Mouse (Mus musculus) CH12.LX (cell line): Measurements from ENCODE around the gene Gsta4. TPM values are rescaled to one million over a fixed set of nuclear protein-coding genes. Genes with fewer than 3 reads are reported as not detected.
"Not testable (repeated sequence)": the region's sequence is repeated elsewhere in the genome, so short reads cannot be mapped to it uniquely, and the experiment has no call there.

Source experiments
- DNase-seq: peaks from one replicate; pipeline ENCODE4 v3.0.0-alpha.2; 2013; ENCODE audit errors: extremely low read depth
- H3K27ac ChIP-seq: 2 replicates; pipeline ENCODE4 v1.5.1; 2012; ENCODE audit warnings: low read depth, mild to moderate bottlenecking, control low read depth, moderate library complexity; ENCODE audit not compliant: insufficient read depth
- H3K27me3 ChIP-seq: replicated peaks from 2 replicates; pipeline ENCODE3; 2012; ENCODE audit warnings: inconsistent platforms
- H3K36me3 ChIP-seq, 2 experiments: replicated peaks in 1 of 2; 2 replicates each; pipeline versions ENCODE3 to v1.6.1; 2012; ENCODE audit warnings: inconsistent platforms in 1 of 2, low read length in 1 of 2, mild to moderate bottlenecking in 1 of 2, mixed read lengths in 1 of 2, moderate library complexity in 1 of 2; ENCODE audit not compliant: control insufficient read depth in 1 of 2, insufficient read depth in 1 of 2
- H3K4me1 ChIP-seq, 2 experiments: 2 replicates each; pipeline ENCODE4 v1.6.1; 2012; ENCODE audit warnings: inconsistent platforms in 1 of 2, moderate library complexity in 1 of 2; ENCODE audit not compliant: insufficient read depth in 2 of 2, control insufficient read depth in 1 of 2
- H3K4me2 ChIP-seq: 2 replicates; pipeline ENCODE4 v1.6.1; 2012; ENCODE audit warnings: low read depth, mild to moderate bottlenecking, control low read depth; ENCODE audit not compliant: poor library complexity, insufficient read depth, severe bottlenecking
- H3K4me3 ChIP-seq, 3 experiments: fragments of 150-350 bp in 1 of 3; sonication (generic) in 1 of 3; replicated peaks in 1 of 3; 2 replicates each; pipeline versions ENCODE3 to v1.5.1; 2011 to 2012; ENCODE audit warnings: low read depth in 2 of 3, low read length in 2 of 3, mild to moderate bottlenecking in 2 of 3, moderate library complexity in 2 of 3, control low read depth in 1 of 3, improper control_type of control experiment in 1 of 3, inconsistent platforms in 1 of 3, mixed read lengths in 1 of 3; ENCODE audit not compliant: poor library complexity in 1 of 3
- H3K79me2 ChIP-seq: replicated peaks from 2 replicates; pipeline ENCODE4 v1.6.1; 2012; ENCODE audit warnings: mild to moderate bottlenecking, moderate library complexity; ENCODE audit not compliant: control insufficient read depth, poor library complexity, insufficient read depth, severe bottlenecking; ENCODE audit errors: extremely low read depth
- H3K9ac ChIP-seq: 2 replicates; pipeline ENCODE4 v1.6.1; 2012; ENCODE audit warnings: low read depth, mild to moderate bottlenecking, control low read depth, moderate library complexity; ENCODE audit not compliant: insufficient read depth
- H3K9me3 ChIP-seq: replicated peaks from 2 replicates; pipeline ENCODE3; 2012; ENCODE audit warnings: low read length, inconsistent platforms, mixed read lengths
- ELF1 ChIP-seq: IDR thresholded peaks from 2 replicates; pipeline ENCODE4 v1.6.1; 2014; ENCODE audit warnings: low read depth, mild to moderate bottlenecking, inconsistent platforms, low read length, improper control_type of control experiment
- ETS1 ChIP-seq: conservative IDR thresholded peaks from 2 replicates; pipeline ENCODE4 v1.6.1; 2012; ENCODE audit warnings: low read depth, mild to moderate bottlenecking, inconsistent platforms, low read length, improper control_type of control experiment, moderate library complexity
- HCFC1 ChIP-seq: IDR thresholded peaks from 2 replicates; pipeline ENCODE4 v1.6.1; 2012; ENCODE audit warnings: low read depth, mild to moderate bottlenecking, inconsistent platforms, low read length, improper control_type of control experiment
- IRF4 ChIP-seq: IDR thresholded peaks from 2 replicates; pipeline ENCODE4 v1.6.1; 2014; ENCODE audit warnings: low read depth, mild to moderate bottlenecking, inconsistent platforms, low read length, improper control_type of control experiment
- JUND ChIP-seq: conservative IDR thresholded peaks from 2 replicates; pipeline ENCODE4 v1.6.1; 2011; ENCODE audit warnings: low read depth, low read length, improper control_type of control experiment
- KAT2A ChIP-seq: IDR thresholded peaks from 2 replicates; pipeline ENCODE4 v1.6.1; 2012; ENCODE audit warnings: low read length, improper control_type of control experiment, inconsistent platforms; ENCODE audit not compliant: insufficient replicate concordance
- MAX ChIP-seq: IDR thresholded peaks from 2 replicates; pipeline ENCODE4 v1.6.1; 2011; ENCODE audit warnings: low read length, improper control_type of control experiment
- MAZ ChIP-seq: IDR thresholded peaks from 2 replicates; pipeline ENCODE4 v1.6.1; 2012; ENCODE audit warnings: low read depth, mild to moderate bottlenecking, inconsistent platforms, low read length, improper control_type of control experiment, moderate library complexity
- MXI1 ChIP-seq: IDR thresholded peaks from 2 replicates; pipeline ENCODE4 v1.6.1; 2011; ENCODE audit warnings: mild to moderate bottlenecking, low read depth, low read length, improper control_type of control experiment
- MYC ChIP-seq: IDR thresholded peaks from 2 replicates; pipeline ENCODE4 v1.6.1; 2011; ENCODE audit warnings: low read depth, mild to moderate bottlenecking, improper control_type of control experiment, low read length
- NRF1 ChIP-seq: IDR thresholded peaks from 2 replicates; pipeline ENCODE4 v1.6.1; 2014; ENCODE audit warnings: low read depth, mild to moderate bottlenecking, inconsistent platforms, low read length, improper control_type of control experiment, moderate library complexity
- TCF12 ChIP-seq: IDR thresholded peaks from 2 replicates; pipeline ENCODE4 v1.6.1; 2014; ENCODE audit warnings: low read depth, mild to moderate bottlenecking, inconsistent platforms, low read length, improper control_type of control experiment
- USF2 ChIP-seq: conservative IDR thresholded peaks from 2 replicates; pipeline ENCODE4 v1.6.1; 2011; ENCODE audit warnings: low read depth, low read length, improper control_type of control experiment
- ZC3H11A ChIP-seq: IDR thresholded peaks from 2 replicates; pipeline ENCODE4 v1.6.1; 2012; ENCODE audit warnings: low read depth, mild to moderate bottlenecking, inconsistent platforms, low read length, improper control_type of control experiment
- ZNF384 ChIP-seq: IDR thresholded peaks from 2 replicates; pipeline ENCODE4 v1.6.1; 2012; ENCODE audit warnings: low read depth, low read length, improper control_type of control experiment, inconsistent platforms
- dilution Hi-C: fragments of 300-500 bp; cut with MboI; formaldehyde crosslinking; loops from 2 replicates; pipeline ENCODE4 v1.14.3; 2020; ENCODE audit warnings: low sequenced_read_pairs; ENCODE audit not compliant: extremely low pct_unique_long_range_greater_than_20kb, extremely low pct_ligation_motif_present
- in situ Hi-C: fragments of 300-500 bp; cut with MboI; formaldehyde crosslinking; loops from 3 replicates; pipeline ENCODE4 v1.14.3; 2019; ENCODE audit warnings: low sequenced_read_pairs, low pct_ligation_motif_present, low pct_unique_long_range_greater_than_20kb, mixed read lengths
- polyA plus RNA-seq: library from polyadenylated mRNA; unstranded; fragments of >175 nt; gene quantifications from 2 replicates; pipeline ENCODE4 v1.2.1, GENCODE M21; 2012; ENCODE audit warnings: low read depth; ENCODE audit not compliant: insufficient read length
- total RNA-seq, 2 experiments: library from RNA; depleted of rRNA; stranded (reverse); fragments of 300-350 nt in 1 of 2; fragments of >200 nt in 1 of 2; gene quantifications; 2 replicates each; pipeline ENCODE4 v1.2.3; 2012 to 2014

Gsta4 gene
- total and polyA plus RNA-seq, 3 experiments: 0.47 to 0.85 TPM; not detected in 1

- dilution Hi-C loops: no loop called here
- Histone ChIP-seq H3K4me3 (no peak overlapping the region), H3K4me2 (no peak overlapping the region), H3K9ac (no peak overlapping the region)
- in situ Hi-C loops: no loop called here
- no peak for DNase-seq
- TF ChIP-seq JUND: no peak
- no peak for TF ChIP-seq KAT2A
- no peak for TF ChIP-seq MXI1
- no peak for TF ChIP-seq ZNF384
- no peak for TF ChIP-seq HCFC1
- no peak for TF ChIP-seq USF2
- no peak for TF ChIP-seq MAX
- TF ChIP-seq ELF1: no peak
- no peak for TF ChIP-seq IRF4
- no peak for TF ChIP-seq ETS1
- no peak for TF ChIP-seq NRF1
- TF ChIP-seq MAZ: no peak
- TF ChIP-seq ZC3H11A: no peak
- no peak for TF ChIP-seq TCF12
- TF ChIP-seq, all 38 proteins: peak for 0
- Histone ChIP-seq H3K36me3 (no peaks in the 10 kb centered on the region), H3K9me3 (peaks cover 3% of the 10 kb centered on the region), H3K27ac (no peak overlapping the region), H3K27me3 (no peaks in the 10 kb centered on the region), H3K4me1 (peaks cover 3 to 9% of the 10 kb centered on the region in 2 experiments; a peak in 3 of 4 replicates), H3K79me2 (no peaks in the 10 kb centered on the region)
Measured at GRCm38 (mm10) chr9:78174016-78174415, 8.6 kb upstream of the Gsta4 start.

GRCm38 (mm10) chr9:78174925-78175276 lies 7.7 kb upstream of the Gsta4 start:
- H3K27ac ChIP-seq, dilution Hi-C loops, H3K4me1 ChIP-seq, H3K4me3 ChIP-seq, H3K79me2 ChIP-seq, H3K4me2 ChIP-seq, H3K9ac ChIP-seq, H3K27me3 ChIP-seq, H3K9me3 ChIP-seq, in situ Hi-C loops, H3K36me3 ChIP-seq, DNase-seq: not testable (repeated sequence)
- TF ChIP-seq MYC: peak; percentile 18; the same call in 1 of the 2 replicates
